Mouse (Mus musculus): ENCODE data around the gene Dcpp2. TPM values are rescaled to one million over a fixed set of nuclear protein-coding genes. Genes with fewer than 3 reads are reported as not detected.

Dcpp2 gene
- polyA plus RNA-seq, 1 experiment from 2014 or later = not detected

Other genes with a start within 250 kb of the Dcpp2 start
- gene Mmp25, start 235.6 kb upstream of the Dcpp2 start, polyA plus RNA-seq (2014; fragmentation: Nextera tagmentation; extraction: Ambion mirVana) = 0.62 and 0.90 TPM in 2 replicates
- gene Bicdl2, start 220.4 kb upstream of the Dcpp2 start, polyA plus RNA-seq (2014; fragmentation: Nextera tagmentation; extraction: Ambion mirVana) = not detected in 2 replicates
- gene Hcfc1r1, start 207.3 kb upstream of the Dcpp2 start, polyA plus RNA-seq (2014; fragmentation: Nextera tagmentation; extraction: Ambion mirVana) = 107 and 112 TPM in 2 replicates
- 43.8 and 45.9 TPM in 2 replicates for gene Thoc6, start 207.0 kb upstream of the Dcpp2 start, polyA plus RNA-seq (2014; fragmentation: Nextera tagmentation; extraction: Ambion mirVana)
- 2.6 and 2.9 TPM in 2 replicates for gene Tnfrsf12a, start 203.4 kb upstream of the Dcpp2 start, polyA plus RNA-seq (2014; fragmentation: Nextera tagmentation; extraction: Ambion mirVana)
- 0.24 and 0.25 TPM in 2 replicates for gene Cldn6, start 201.6 kb upstream of the Dcpp2 start, polyA plus RNA-seq (2014; fragmentation: Nextera tagmentation; extraction: Ambion mirVana)
- gene Cldn9, start 196.9 kb upstream of the Dcpp2 start, polyA plus RNA-seq (2014; fragmentation: Nextera tagmentation; extraction: Ambion mirVana) = 1.6 and 2.3 TPM in 2 replicates
- gene 1520401A03Rik, start 158.1 kb upstream of the Dcpp2 start, polyA plus RNA-seq (2014; fragmentation: Nextera tagmentation; extraction: Ambion mirVana) = not detected in 2 replicates
- 18.0 and 23.1 TPM in 2 replicates for gene Pkmyt1, start 154.5 kb upstream of the Dcpp2 start, polyA plus RNA-seq (2014; fragmentation: Nextera tagmentation; extraction: Ambion mirVana)
- gene Paqr4, start 140.0 kb upstream of the Dcpp2 start, polyA plus RNA-seq (2014; fragmentation: Nextera tagmentation; extraction: Ambion mirVana) = 31.9 and 38.3 TPM in 2 replicates
- 0.23 and 0.25 TPM in 2 replicates for gene Kremen2, start 135.0 kb upstream of the Dcpp2 start, polyA plus RNA-seq (2014; fragmentation: Nextera tagmentation; extraction: Ambion mirVana)
- gene Flywch1, start 109.3 kb upstream of the Dcpp2 start, polyA plus RNA-seq (2014; fragmentation: Nextera tagmentation; extraction: Ambion mirVana) = 129 and 143 TPM in 2 replicates
- 36.9 and 44.2 TPM in 2 replicates for gene Flywch2, start 94.8 kb upstream of the Dcpp2 start, polyA plus RNA-seq (2014; fragmentation: Nextera tagmentation; extraction: Ambion mirVana)
- 226 and 339 TPM in 2 replicates for gene Srrm2, start 90.3 kb upstream of the Dcpp2 start, polyA plus RNA-seq (2014; fragmentation: Nextera tagmentation; extraction: Ambion mirVana)
- gene Elob, start 51.7 kb upstream of the Dcpp2 start, polyA plus RNA-seq (2014; fragmentation: Nextera tagmentation; extraction: Ambion mirVana) = 1,202 and 1,508 TPM in 2 replicates
- not detected in 2 replicates for gene Prss33, start 44.8 kb upstream of the Dcpp2 start, polyA plus RNA-seq (2014; fragmentation: Nextera tagmentation; extraction: Ambion mirVana)
- gene Prss32, start 37.0 kb upstream of the Dcpp2 start, polyA plus RNA-seq (2014; fragmentation: Nextera tagmentation; extraction: Ambion mirVana) = not detected in 2 replicates
- gene Prss41, start 36.7 kb upstream of the Dcpp2 start, polyA plus RNA-seq (2014; fragmentation: Nextera tagmentation; extraction: Ambion mirVana) = 0.31 and 0.66 TPM in 2 replicates
- gene Prss21, start 12.8 kb upstream of the Dcpp2 start, polyA plus RNA-seq (2014; fragmentation: Nextera tagmentation; extraction: Ambion mirVana) = not detected in 2 replicates
- gene Dcpp1, start within 50 bp of the Dcpp2 start, polyA plus RNA-seq (2014; fragmentation: Nextera tagmentation; extraction: Ambion mirVana) = not detected in 2 replicates
- not detected in 2 replicates for gene Dcpp3, start 36.6 kb downstream of the Dcpp2 start, polyA plus RNA-seq (2014; fragmentation: Nextera tagmentation; extraction: Ambion mirVana)
- not detected in 2 replicates for gene Sbp, start 60.8 kb downstream of the Dcpp2 start, polyA plus RNA-seq (2014; fragmentation: Nextera tagmentation; extraction: Ambion mirVana)
- gene Sbpl, start 74.4 kb downstream of the Dcpp2 start, polyA plus RNA-seq (2014; fragmentation: Nextera tagmentation; extraction: Ambion mirVana) = not detected in 2 replicates
- gene Prss30, start 99.7 kb downstream of the Dcpp2 start, polyA plus RNA-seq (2014; fragmentation: Nextera tagmentation; extraction: Ambion mirVana) = not detected in 2 replicates
- gene Prss22, start 117.2 kb downstream of the Dcpp2 start, polyA plus RNA-seq (2014; fragmentation: Nextera tagmentation; extraction: Ambion mirVana) = not detected in 2 replicates
- not detected in 2 replicates for gene Prss27, start 157.3 kb downstream of the Dcpp2 start, polyA plus RNA-seq (2014; fragmentation: Nextera tagmentation; extraction: Ambion mirVana)
- 84.3 and 87.0 TPM in 2 replicates for gene Kctd5, start 192.6 kb downstream of the Dcpp2 start, polyA plus RNA-seq (2014; fragmentation: Nextera tagmentation; extraction: Ambion mirVana)